Mouse (Mus musculus): ENCODE data around the gene Rai2. TPM values are rescaled to one million over a fixed set of nuclear protein-coding genes. Genes with fewer than 3 reads are reported as not detected.
"Not testable (repeated sequence)": the region's sequence is repeated elsewhere in the genome, so short reads cannot be mapped to it uniquely, and the experiment has no call there.

Rai2 gene
- polyA plus RNA-seq, 1 experiment from 2014 or later, result 0.72 TPM

DNA sequence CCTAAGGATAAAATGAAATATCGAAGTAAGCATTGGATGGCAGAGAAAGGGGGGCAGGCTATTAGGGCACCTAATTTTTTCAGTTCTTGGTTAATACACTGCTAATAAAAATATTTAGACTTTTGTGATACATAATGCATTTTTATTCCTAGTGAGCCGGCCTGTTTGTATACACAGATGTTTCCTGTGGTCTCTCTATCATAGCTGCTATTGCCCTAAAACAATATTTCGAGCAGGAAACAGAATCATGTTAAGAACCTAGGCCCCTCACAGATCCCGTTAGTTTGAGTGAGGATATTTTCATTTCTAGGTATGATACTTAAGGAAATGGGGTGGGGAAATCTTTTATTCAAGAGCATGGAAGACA is 17.4 kb downstream of the Rai2 start:
- Histone ChIP-seq H3K27me3 (replicated peaks) (peaks cover 24% of the 10 kb centered on the region), H3K9ac (no peak overlapping the region), H3K4me2 (no peak overlapping the region), H3K27ac (no peak overlapping the region), H3K4me3 (no peak overlapping the region), H3K36me3 (no peaks in the 10 kb centered on the region), H3K4me1 (no peaks in the 10 kb centered on the region), H3K9me3 (replicated peaks) (no peaks in the 10 kb centered on the region)
- WGBS (ENCODE audit: insufficient replicate concordance), result 56% methylated on average over 4 of the region's 4 CpGs
- no peak for ATAC-seq

DNA sequence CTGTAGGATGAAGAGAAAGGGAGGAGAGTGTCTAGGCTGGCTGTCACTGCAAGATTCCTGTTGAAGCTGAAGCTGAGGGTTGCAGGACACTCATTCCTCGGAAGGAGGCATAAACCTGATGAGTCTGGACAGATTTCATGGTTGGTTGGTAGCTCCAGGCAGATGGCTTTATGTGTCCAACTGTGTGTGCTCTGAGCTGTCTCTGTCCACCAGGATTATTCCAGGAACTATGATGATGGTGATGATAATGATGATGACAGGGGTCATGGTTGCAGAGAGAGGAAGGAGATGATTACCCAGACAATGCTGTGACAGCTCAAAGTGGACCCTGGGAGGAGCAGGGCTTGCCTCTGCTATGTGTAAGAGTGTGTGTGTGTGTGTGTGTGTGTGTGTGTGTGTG is 22.5 kb downstream of the Rai2 start:
- ATAC-seq, result no peak
- no peaks in the 10 kb centered on the region for H3K9me3 ChIP-seq (replicated peaks)
- no peaks in the 10 kb centered on the region for H3K4me1 ChIP-seq
- H3K4me2 ChIP-seq, result no peak overlapping the region
- H3K9ac ChIP-seq, result no peak overlapping the region
- peaks cover 20% of the 10 kb centered on the region for H3K27me3 ChIP-seq (replicated peaks)
- no peak overlapping the region for H3K4me3 ChIP-seq
- no peaks in the 10 kb centered on the region for H3K36me3 ChIP-seq
- no peak overlapping the region for H3K27ac ChIP-seq
- WGBS (ENCODE audit: insufficient replicate concordance), result 35% methylated on average over 1 of the region's 1 CpGs

DNA sequence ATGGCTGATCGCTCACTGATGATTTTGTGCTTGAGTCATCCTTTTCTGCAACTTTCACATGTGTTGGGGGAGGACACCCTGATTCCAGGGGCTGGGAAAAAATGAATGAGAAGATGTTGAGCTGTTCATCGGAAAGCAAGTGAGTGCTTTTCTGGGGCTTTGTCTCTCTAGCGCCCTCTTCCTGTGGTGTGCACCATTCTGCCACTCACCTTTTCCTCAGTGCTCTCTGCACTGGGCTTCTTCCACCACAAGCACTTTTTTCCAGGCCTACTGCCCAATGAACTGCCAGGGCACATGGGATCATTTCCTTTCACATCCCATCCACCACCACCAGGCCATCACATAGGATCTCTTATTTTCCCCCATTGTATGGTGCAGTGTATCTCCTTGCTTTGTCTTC is 26.2 kb downstream of the Rai2 start:
- Histone ChIP-seq H3K4me3 (no peak overlapping the region), H3K36me3 (no peaks in the 10 kb centered on the region), H3K4me2 (no peak overlapping the region), H3K27ac (no peak overlapping the region), H3K9me3 (replicated peaks) (no peaks in the 10 kb centered on the region), H3K27me3 (replicated peaks) (peaks cover 10% of the 10 kb centered on the region; the same call in 1 of the 2 replicates), H3K4me1 (no peaks in the 10 kb centered on the region), H3K9ac (no peak overlapping the region)
- 50% methylated on average over 3 of the region's 3 CpGs for WGBS (ENCODE audit: insufficient replicate concordance)
- no peak for ATAC-seq

DNA sequence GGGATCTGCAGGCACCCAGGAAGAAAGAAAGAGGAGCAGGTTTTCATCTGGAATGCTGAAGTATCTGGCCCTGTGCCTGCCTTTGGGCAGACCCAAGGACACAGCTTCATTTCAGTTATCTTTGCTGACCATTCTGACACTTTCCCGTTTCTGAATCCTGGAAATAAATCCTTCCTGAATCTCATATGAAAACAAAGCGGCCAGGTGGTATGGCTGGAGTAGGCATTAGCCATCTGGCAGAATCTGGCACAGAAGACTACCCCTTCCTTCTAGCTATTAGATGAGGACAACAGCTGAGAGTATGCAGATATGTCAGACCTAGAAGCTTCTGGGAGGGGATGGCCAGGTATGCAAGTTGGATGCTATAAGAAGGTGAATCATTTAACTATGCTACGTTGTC is 28.4 kb downstream of the Rai2 start:
- H3K4me2 ChIP-seq, result no peak overlapping the region
- no peak overlapping the region for H3K4me3 ChIP-seq
- H3K9me3 ChIP-seq (replicated peaks), result no peaks in the 10 kb centered on the region
- no peak overlapping the region for H3K9ac ChIP-seq
- WGBS (ENCODE audit: insufficient replicate concordance), result 67% methylated on average over 3 of the region's 3 CpGs
- H3K4me1 ChIP-seq, result no peaks in the 10 kb centered on the region
- H3K27ac ChIP-seq, result no peak overlapping the region
- no peak for ATAC-seq
- no peaks in the 10 kb centered on the region for H3K36me3 ChIP-seq
- H3K27me3 ChIP-seq (replicated peaks), result peaks cover 9% of the 10 kb centered on the region; the same call in 1 of the 2 replicates

DNA sequence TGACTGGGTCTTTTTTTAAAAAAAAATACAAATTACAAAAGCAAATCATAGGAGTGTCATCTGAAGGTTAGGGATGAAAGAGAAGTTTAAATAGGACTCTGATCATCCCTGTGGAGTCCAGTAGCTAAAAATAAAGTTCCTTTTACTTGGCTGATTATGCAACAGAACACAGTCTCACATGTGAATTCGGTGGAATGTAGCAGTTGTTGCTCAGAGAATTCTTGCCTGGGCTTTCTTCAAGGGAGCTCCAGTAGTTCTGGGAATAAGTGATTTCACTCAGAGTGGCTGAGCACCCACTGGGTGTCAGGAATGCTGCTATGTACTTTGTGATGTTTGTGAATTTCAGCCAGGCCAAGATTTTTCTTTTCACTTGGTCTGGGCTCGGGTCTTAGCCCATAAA is 30.5 kb downstream of the Rai2 start:
- Histone ChIP-seq H3K9me3 (replicated peaks) (no peaks in the 10 kb centered on the region), H3K4me1 (no peaks in the 10 kb centered on the region), H3K27me3 (replicated peaks) (peaks cover 9% of the 10 kb centered on the region; the same call in 1 of the 2 replicates), H3K36me3 (no peaks in the 10 kb centered on the region), H3K4me3 (no peak overlapping the region), H3K4me2 (no peak overlapping the region), H3K27ac (no peak overlapping the region), H3K9ac (no peak overlapping the region)
- 51% methylated on average over 2 of the region's 2 CpGs for WGBS (ENCODE audit: insufficient replicate concordance)
- no peak for ATAC-seq

DNA sequence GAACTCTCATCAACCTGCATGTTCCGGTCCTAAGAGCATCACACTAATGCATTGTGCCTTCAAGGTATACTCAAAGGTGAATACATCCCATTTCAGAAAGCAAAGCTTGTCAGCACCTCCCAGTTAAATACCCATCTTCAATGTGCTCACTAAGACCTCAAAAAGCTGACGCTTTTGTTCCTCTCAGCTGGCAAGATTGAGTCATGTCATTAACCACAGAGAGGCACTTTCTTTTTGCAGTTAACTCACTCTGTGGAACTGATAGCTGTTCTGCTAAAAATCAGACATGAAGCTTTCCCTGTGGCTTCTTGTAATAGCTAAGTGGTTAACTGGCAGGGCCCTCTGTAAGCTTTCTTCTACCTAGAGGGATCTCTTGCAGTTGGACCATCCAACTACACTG is 36.6 kb downstream of the Rai2 start:
- Histone ChIP-seq H3K27ac (no peak overlapping the region), H3K9ac (no peak overlapping the region), H3K4me2 (no peak overlapping the region), H3K36me3 (no peaks in the 10 kb centered on the region), H3K4me1 (no peaks in the 10 kb centered on the region), H3K9me3 (replicated peaks) (no peaks in the 10 kb centered on the region), H3K27me3 (replicated peaks) (peaks cover 13% of the 10 kb centered on the region; the same call in 1 of the 2 replicates), H3K4me3 (no peak overlapping the region)
- no peak for ATAC-seq
- 60% methylated on average over 2 of the region's 2 CpGs for WGBS (ENCODE audit: insufficient replicate concordance)

DNA sequence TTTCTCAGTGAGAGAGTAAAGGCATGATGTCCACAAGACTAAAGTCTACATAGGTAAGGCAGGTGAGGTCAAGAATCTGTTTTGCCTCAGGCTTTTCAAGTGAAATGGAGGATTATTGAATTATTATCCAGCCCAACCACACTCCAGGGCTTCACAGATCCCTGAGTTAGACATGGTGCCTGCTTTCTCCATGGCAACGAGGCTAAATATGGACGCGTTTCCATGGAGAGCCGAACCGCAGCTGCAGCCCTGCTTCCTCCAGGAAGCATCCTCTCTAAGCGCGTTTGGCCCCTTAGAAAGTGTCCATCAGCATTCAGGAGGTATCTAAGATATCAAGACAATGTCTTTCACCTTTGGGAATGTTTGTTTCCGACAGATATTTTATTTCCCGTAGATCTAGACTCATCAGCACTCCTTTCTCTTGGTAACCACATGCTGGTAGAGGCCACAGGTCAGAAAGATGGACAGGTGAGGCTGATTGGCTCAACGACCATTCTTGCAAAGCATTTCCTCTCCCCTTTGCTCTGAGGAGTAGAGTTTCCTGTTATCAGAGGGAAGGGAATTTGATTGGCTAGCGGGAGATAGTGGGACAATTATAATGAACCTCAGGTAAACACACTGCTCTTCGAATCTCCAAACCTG is 59.6 kb downstream of the Rai2 start:
- no peaks in the 10 kb centered on the region for H3K36me3 ChIP-seq
- no peak for ATAC-seq
- H3K27me3 ChIP-seq (replicated peaks), result no peaks in the 10 kb centered on the region; the same call in 1 of the 2 replicates
- H3K4me1 ChIP-seq, result no peaks in the 10 kb centered on the region
- H3K27ac ChIP-seq, result no peak overlapping the region
- H3K4me2 ChIP-seq, result no peak overlapping the region
- H3K9me3 ChIP-seq (replicated peaks), result no peaks in the 10 kb centered on the region
- H3K9ac ChIP-seq, result no peak overlapping the region
- WGBS (ENCODE audit: insufficient replicate concordance), result 68% methylated on average over 12 of the region's 12 CpGs
- no peak overlapping the region for H3K4me3 ChIP-seq

DNA sequence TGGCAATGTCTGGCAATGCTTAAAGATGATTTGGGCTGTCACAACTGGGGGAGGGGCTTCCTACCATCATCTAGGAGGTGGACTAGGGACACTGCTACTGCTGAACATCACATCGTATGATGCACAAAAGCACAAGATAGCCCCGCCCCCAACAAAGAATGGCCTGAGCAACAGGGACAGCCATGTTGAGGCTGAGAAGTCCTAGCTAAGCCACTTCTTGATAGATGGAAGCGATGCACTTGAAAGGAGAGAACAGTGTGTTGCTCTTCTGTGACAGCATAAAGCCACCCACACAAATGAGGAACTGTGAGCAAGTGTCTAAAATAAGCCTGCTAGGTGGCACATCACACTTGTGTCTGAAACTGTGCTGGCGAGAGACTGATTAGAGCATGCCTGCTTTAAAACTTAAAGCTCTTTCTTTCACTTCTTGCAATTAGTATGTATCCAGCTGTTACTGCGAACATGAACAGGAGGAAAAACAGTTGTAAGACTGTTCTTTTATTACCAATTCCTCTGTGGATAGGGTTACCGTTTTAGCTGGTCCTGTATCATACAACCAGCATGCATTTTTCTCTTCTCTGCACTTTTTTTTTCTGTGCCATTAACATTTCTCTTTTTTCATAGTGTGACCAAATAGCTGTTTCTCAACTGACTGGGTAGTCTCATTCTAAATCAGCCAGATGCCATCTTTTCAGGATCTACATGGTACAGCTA is 63.6 kb downstream of the Rai2 start:
- Histone ChIP-seq H3K27ac (no peak overlapping the region), H3K4me1 (no peaks in the 10 kb centered on the region), H3K4me3 (no peak overlapping the region), H3K4me2 (no peak overlapping the region), H3K27me3 (replicated peaks) (peaks cover 9% of the 10 kb centered on the region; the same call in 1 of the 2 replicates), H3K36me3 (no peaks in the 10 kb centered on the region), H3K9ac (no peak overlapping the region), H3K9me3 (replicated peaks) (no peaks in the 10 kb centered on the region)
- WGBS (ENCODE audit: insufficient replicate concordance), result 62% methylated on average over 6 of the region's 6 CpGs
- no peak for ATAC-seq

DNA sequence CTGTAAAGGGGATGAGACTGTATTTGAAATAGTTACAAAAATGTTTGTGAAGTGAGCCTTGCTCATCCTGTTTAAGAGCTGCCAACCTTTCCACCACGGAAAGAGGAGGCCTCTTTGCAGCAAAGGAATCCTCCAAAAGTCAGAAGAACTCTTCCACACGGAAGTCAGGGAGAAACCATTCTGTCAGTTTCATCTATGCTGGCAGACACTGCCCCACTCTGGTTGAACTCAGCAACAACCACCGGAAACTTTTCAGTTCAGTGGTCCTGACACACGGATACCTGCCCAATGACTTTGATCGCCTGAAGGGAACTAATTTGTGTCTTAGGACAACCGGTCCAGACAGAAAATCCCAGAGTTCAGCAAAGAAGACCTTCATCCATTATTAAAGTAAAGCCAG is 73.3 kb downstream of the Rai2 start:
- H3K9ac ChIP-seq, result no peak overlapping the region
- H3K9me3 ChIP-seq (replicated peaks), result no peaks in the 10 kb centered on the region
- no peak for ATAC-seq
- H3K27me3 ChIP-seq (replicated peaks), result peaks cover 18% of the 10 kb centered on the region
- H3K4me3 ChIP-seq, result no peak overlapping the region
- H3K27ac ChIP-seq, result no peak overlapping the region
- no peak overlapping the region for H3K4me2 ChIP-seq
- WGBS (ENCODE audit: insufficient replicate concordance), result 20% methylated on average over 6 of the region's 6 CpGs
- H3K36me3 ChIP-seq, result no peaks in the 10 kb centered on the region
- no peaks in the 10 kb centered on the region for H3K4me1 ChIP-seq

DNA sequence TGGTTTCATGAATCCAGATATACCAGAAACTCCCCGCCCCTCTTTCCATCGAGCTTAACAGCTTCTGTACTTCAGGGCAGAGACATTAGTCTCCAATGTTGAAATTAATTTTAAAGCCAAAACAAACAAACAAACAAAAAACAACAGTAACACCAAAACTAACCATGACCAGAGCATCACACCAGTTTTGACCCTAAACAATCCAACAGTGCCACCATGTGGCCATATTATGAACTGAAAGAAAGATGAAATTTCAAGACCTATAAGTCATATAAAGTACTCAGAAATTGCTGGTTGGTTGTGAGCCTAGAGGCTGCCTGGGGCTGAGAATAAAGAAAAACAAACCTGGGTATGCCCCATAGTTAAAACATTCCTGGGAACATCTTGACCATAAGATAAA is 109.3 kb downstream of the Rai2 start:
- not testable (repeated sequence) for H3K9me3 ChIP-seq (replicated peaks); H3K27ac ChIP-seq; ATAC-seq; H3K4me2 ChIP-seq; H3K4me1 ChIP-seq; H3K9ac ChIP-seq; H3K27me3 ChIP-seq (replicated peaks); H3K4me3 ChIP-seq; H3K36me3 ChIP-seq
- WGBS (ENCODE audit: insufficient replicate concordance), result 13% methylated on average over 2 of the region's 2 CpGs

Data from liver, embryonic 12.5 days (tissue).